ENCODE assay signal across 22 mouse cellular contexts in genomic region chr12:30272242-30272985, GRCm38 (mm10).
A peak's percentile ranks its signal among the peaks of the same experiment; 100 is the strongest.
DNase-seq lines count a peak whose midpoint lies in the region; ATAC-seq and TF ChIP-seq lines count a peak whose summit lies in the region.
"Had no signal": no experiment of that assay in that cellular context is flagged by ENCODE, and none has a peak within 500 bp of the region (broad histone marks: within the 10 kb centered on the region; RNA-seq: fewer than 3 reads in every experiment).

No protein-coding gene starts in this region.

- H3K27me3 ChIP-seq in lung, embryonic 14.5 days (ENCODE audit: insufficient read depth, low read length) = no peaks in the 10 kb centered on the region
- H3K27me3 ChIP-seq in midbrain, embryonic 11.5 days (ENCODE audit: control insufficient read depth, insufficient read depth, low read length) = no peaks in the 10 kb centered on the region
- no peaks in the 10 kb centered on the region for H3K27me3 ChIP-seq in midbrain, embryonic 14.5 days (ENCODE audit: control insufficient read depth, insufficient read depth, low read length)
- no peaks in the 10 kb centered on the region for H3K27me3 ChIP-seq in stomach, embryonic 15.5 days (replicated peaks)
- H3K27me3 ChIP-seq in kidney, adult 2 months (replicated peaks; ENCODE audit: control insufficient read depth, insufficient read depth, low read length) = no peaks in the 10 kb centered on the region
- H3K27me3 ChIP-seq: embryonic facial prominence, embryonic 12.5 days; forebrain, embryonic 12.5 days; heart, embryonic 15.5 days had no signal

- no peak for TF ChIP-seq CTCF in lung, embryonic 14.5 days (IDR thresholded peaks at IDR 0.05; ENCODE audit: low read depth)
- no peak for TF ChIP-seq CTCF in kidney, adult 2 months (conservative IDR thresholded peaks at IDR 0.05; ENCODE audit: insufficient read depth, insufficient read length, low read depth, low read length)

- 55% methylated on average over 8 of the region's 8 CpGs for WGBS in lung, embryonic 14.5 days
- WGBS in midbrain, embryonic 11.5 days = 87% methylated on average over 8 of the region's 8 CpGs
- 88% methylated on average over 8 of the region's 8 CpGs for WGBS in midbrain, embryonic 14.5 days
- 43% methylated on average over 8 of the region's 8 CpGs for WGBS in stomach, embryonic 15.5 days
- 90% methylated on average over 8 of the region's 8 CpGs for WGBS in kidney, adult 2 months

- H3K27ac ChIP-seq in lung, embryonic 14.5 days (ENCODE audit: low read depth) = peak overlapping the region; percentile 52; the same call in 1 of the 2 replicates
- H3K27ac ChIP-seq in midbrain, embryonic 11.5 days (ENCODE audit: low read depth, low read length) = no peak overlapping the region
- no peak overlapping the region for H3K27ac ChIP-seq in midbrain, embryonic 14.5 days (replicated peaks; ENCODE audit: low read depth, low read length)
- H3K27ac ChIP-seq in stomach, embryonic 15.5 days = peak overlapping the region; percentile 73
- no peak overlapping the region for H3K27ac ChIP-seq in kidney, adult 2 months (ENCODE audit: insufficient read depth, low read depth, low read length)
- H3K27ac ChIP-seq: embryonic facial prominence, embryonic 12.5 days; forebrain, embryonic 12.5 days; heart, adult 2 months; heart, embryonic 15.5 days had no signal

- TF ChIP-seq POLR2A in kidney, adult 2 months (IDR thresholded peaks at IDR 0.05; ENCODE audit: low read depth, low read length) = no peak

- H3K36me3 ChIP-seq in lung, embryonic 14.5 days (ENCODE audit: insufficient read depth) = no peaks in the 10 kb centered on the region
- H3K36me3 ChIP-seq in midbrain, embryonic 11.5 days (ENCODE audit: control insufficient read depth, insufficient read depth, low read length) = no peaks in the 10 kb centered on the region
- H3K36me3 ChIP-seq in midbrain, embryonic 14.5 days (ENCODE audit: control insufficient read depth, insufficient read depth, low read length) = no peaks in the 10 kb centered on the region
- H3K36me3 ChIP-seq in stomach, embryonic 15.5 days = no peaks in the 10 kb centered on the region
- no peaks in the 10 kb centered on the region for H3K36me3 ChIP-seq in kidney, adult 2 months (ENCODE audit: control insufficient read depth, insufficient read depth, low read length)
- H3K36me3 ChIP-seq: embryonic facial prominence, embryonic 12.5 days; forebrain, embryonic 12.5 days; G1E; heart, embryonic 15.5 days had no signal

- no peak overlapping the region for H3K4me2 ChIP-seq in lung, embryonic 14.5 days
- H3K4me2 ChIP-seq in midbrain, embryonic 11.5 days = no peak overlapping the region
- H3K4me2 ChIP-seq in midbrain, embryonic 14.5 days (ENCODE audit: low read length) = no peak overlapping the region
- no peak overlapping the region for H3K4me2 ChIP-seq in stomach, embryonic 15.5 days
- H3K4me2 ChIP-seq: embryonic facial prominence, embryonic 12.5 days; forebrain, embryonic 12.5 days; heart, embryonic 11.5 days; heart, embryonic 15.5 days had no signal

- DNase-seq in lung, embryonic 14.5 days = peak; percentile 50
- no peak for DNase-seq in lung, postnatal 10 days
- DNase-seq in midbrain, embryonic 11.5 days (ENCODE audit: low spot score, missing footprints) = peak; percentile 53
- no peak for DNase-seq in midbrain, embryonic 14.5 days
- no peak for DNase-seq in spleen, adult 12 weeks (ENCODE audit: low spot score)
- no peak for DNase-seq in kidney, adult 2 months
- DNase-seq: adrenal gland, postnatal 10 days; B cell, adult 2 months; cerebellum, adult 11 months; cerebellum, adult 8-10 months; cerebellum, postnatal 25 days; gastrocnemius, postnatal 14 days; heart, adult 2 months; heart, postnatal 14 days had no signal

- no peaks in the 10 kb centered on the region for H3K9me3 ChIP-seq in lung, embryonic 14.5 days (ENCODE audit: low read depth, low read length)
- no peaks in the 10 kb centered on the region for H3K9me3 ChIP-seq in midbrain, embryonic 11.5 days (ENCODE audit: control insufficient read depth, low read length)
- H3K9me3 ChIP-seq in midbrain, embryonic 14.5 days (ENCODE audit: control insufficient read depth, low read length) = no peaks in the 10 kb centered on the region
- no peaks in the 10 kb centered on the region for H3K9me3 ChIP-seq in stomach, embryonic 15.5 days
- H3K9me3 ChIP-seq: embryonic facial prominence, embryonic 12.5 days; forebrain, embryonic 12.5 days; heart, embryonic 15.5 days had no signal

- H3K4me3 ChIP-seq in lung, embryonic 14.5 days (ENCODE audit: low read depth, low read length) = no peak overlapping the region
- H3K4me3 ChIP-seq in midbrain, embryonic 11.5 days (ENCODE audit: low read depth, low read length) = no peak overlapping the region
- H3K4me3 ChIP-seq in midbrain, embryonic 14.5 days (replicated peaks; ENCODE audit: low read depth, low read length) = no peak overlapping the region
- no peak overlapping the region for H3K4me3 ChIP-seq in stomach, embryonic 15.5 days (replicated peaks)
- no peak overlapping the region for H3K4me3 ChIP-seq in kidney, adult 2 months (ENCODE audit: insufficient read depth, low read depth, low read length)
- H3K4me3 ChIP-seq: embryonic facial prominence, embryonic 12.5 days; forebrain, embryonic 12.5 days; heart, adult 2 months; heart, embryonic 15.5 days had no signal

- ATAC-seq in lung, embryonic 14.5 days (ENCODE audit: insufficient read depth) = peak; percentile 63
- ATAC-seq in midbrain, embryonic 11.5 days (ENCODE audit: low FRiP score) = no peak
- ATAC-seq in midbrain, embryonic 14.5 days (ENCODE audit: low FRiP score, low TSS enrichment) = no peak
- peak; percentile 81; the same call in 1 of the 2 replicates for ATAC-seq in stomach, embryonic 15.5 days (ENCODE audit: insufficient read depth, low FRiP score, low read depth)
- ATAC-seq: CD4-positive, CD25-positive, alpha-beta regulatory T cell, adult 4 months; forebrain, embryonic 16.5 days had no signal

- no peaks in the 10 kb centered on the region for H3K4me1 ChIP-seq in lung, embryonic 14.5 days (ENCODE audit: insufficient read depth)
- no peaks in the 10 kb centered on the region for H3K4me1 ChIP-seq in midbrain, embryonic 11.5 days (ENCODE audit: control insufficient read depth, insufficient read depth, low read length)
- H3K4me1 ChIP-seq in midbrain, embryonic 14.5 days (ENCODE audit: control insufficient read depth, insufficient read depth, low read length) = no peaks in the 10 kb centered on the region
- H3K4me1 ChIP-seq in stomach, embryonic 15.5 days = no peaks in the 10 kb centered on the region
- H3K4me1 ChIP-seq in kidney, adult 2 months (ENCODE audit: control insufficient read depth, insufficient read depth, low read length) = no peaks in the 10 kb centered on the region
- H3K4me1 ChIP-seq: embryonic facial prominence, embryonic 12.5 days; forebrain, embryonic 12.5 days; heart, embryonic 15.5 days had no signal

- no peak overlapping the region for H3K9ac ChIP-seq in lung, embryonic 14.5 days
- no peak overlapping the region for H3K9ac ChIP-seq in midbrain, embryonic 11.5 days (ENCODE audit: low read length)
- no peak overlapping the region for H3K9ac ChIP-seq in midbrain, embryonic 14.5 days (replicated peaks; ENCODE audit: low read length)
- H3K9ac ChIP-seq in stomach, embryonic 15.5 days = no peak overlapping the region
- H3K9ac ChIP-seq: embryonic facial prominence, embryonic 12.5 days; forebrain, embryonic 12.5 days; heart, embryonic 15.5 days had no signal

Comparison
In these comparisons a context has a peak if more than half of its experiments do, and no peak if none do; other contexts are left out.
1. DNase-seq: peak in lung, embryonic 14.5 days (single experiment) and midbrain, embryonic 11.5 days (single experiment); none in lung, postnatal 10 days (single experiment), midbrain, embryonic 14.5 days (single experiment), spleen, adult 12 weeks (single experiment) and kidney, adult 2 months (single experiment).
2. ATAC-seq: peak in lung, embryonic 14.5 days (single experiment) and stomach, embryonic 15.5 days (single experiment); none in midbrain, embryonic 11.5 days (single experiment) and midbrain, embryonic 14.5 days (single experiment).
3. H3K27ac ChIP-seq: peak in lung, embryonic 14.5 days (single experiment) and stomach, embryonic 15.5 days (single experiment); none in midbrain, embryonic 11.5 days (single experiment), midbrain, embryonic 14.5 days (single experiment) and kidney, adult 2 months (single experiment).